Mouse (Mus musculus) bone marrow macrophage, adult 2 months (primary cell): ENCODE measurements around the gene Bbs9. TPM values are rescaled to one million over a fixed set of nuclear protein-coding genes. Genes with fewer than 3 reads are reported as not detected.

ENCODE experiments used
- H3K27ac ChIP-seq: 2 replicates; pipeline ENCODE4 v1.5.1; 2012; ENCODE audit warnings: low read depth, low read length; ENCODE audit not compliant: insufficient read depth
- H3K4me1 ChIP-seq: 2 replicates; pipeline ENCODE4 v1.6.1; 2012; ENCODE audit warnings: low read length; ENCODE audit not compliant: control insufficient read depth, insufficient read depth
- H3K4me3 ChIP-seq: 2 replicates; pipeline ENCODE4 v1.5.1; 2012; ENCODE audit warnings: mild to moderate bottlenecking, low read length, moderate library complexity; ENCODE audit not compliant: insufficient read depth
- CTCF ChIP-seq: IDR thresholded peaks from 2 replicates; pipeline ENCODE4 v1.5.1; 2012; ENCODE audit warnings: low read depth, mild to moderate bottlenecking, low read length, moderate library complexity
- POLR2A ChIP-seq: IDR thresholded peaks from 2 replicates; pipeline ENCODE4 v1.6.1; 2012; ENCODE audit warnings: mild to moderate bottlenecking, low read depth, low read length, borderline replicate concordance
- polyA plus RNA-seq: library from polyadenylated mRNA; stranded (reverse); fragments of >200 nt; gene quantifications from 2 replicates; pipeline ENCODE4 v1.2.4, GENCODE M21; 2012; ENCODE audit not compliant: missing spikeins, insufficient read depth, insufficient read length

Gene Bbs9
- polyA plus RNA-seq, 1 experiment = 13.4 TPM

GRCm38 (mm10) chr9:22467371-22468169 is 7.9 kb upstream of the Bbs9 start:
- H3K27ac ChIP-seq = peak overlapping the region; percentile 14; the same call in 1 of the 2 replicates
- H3K4me3 ChIP-seq = peak overlapping the region; percentile 80
- H3K4me1 ChIP-seq = no peaks in the 10 kb centered on the region
- TF ChIP-seq CTCF (no peak), POLR2A (no peak)

GRCm38 (mm10) chr9:22468170-22468898 is 7.2 kb upstream of the Bbs9 start:
- H3K27ac ChIP-seq = peak overlapping the region; percentile 14; the same call in 1 of the 2 replicates

GRCm38 (mm10) chr9:22468899-22469259 is 6.6 kb upstream of the Bbs9 start:
- H3K4me3 ChIP-seq = no peak overlapping the region

More at GRCm38 (mm10) chr9:22468170-22468898, 7.2 kb upstream of the Bbs9 start:
- TF ChIP-seq POLR2A = peak; percentile 94
- TF ChIP-seq CTCF = no peak
- Histone ChIP-seq H3K4me1 (no peaks in the 10 kb centered on the region), H3K4me3 (peak overlapping the region; percentile 80)

GRCm38 (mm10) chr9:22469643-22470042 is 5.9 kb upstream of the Bbs9 start, which contains the start of gene Rp9:
TSS of gene Rp9 (minus strand) at chr9:22469743.
- H3K4me1 ChIP-seq = no peaks in the 10 kb centered on the region
- H3K27ac ChIP-seq = no peak within 1 kb of the TSS
- peak within 1 kb of the TSS; percentile 44 for H3K4me3 ChIP-seq
- TF ChIP-seq POLR2A (no peak), CTCF (no peak)

More at GRCm38 (mm10) chr9:22468899-22469259, 6.6 kb upstream of the Bbs9 start:
- TF ChIP-seq POLR2A (no peak), CTCF (no peak)
- no peaks in the 10 kb centered on the region for H3K4me1 ChIP-seq
- H3K27ac ChIP-seq = no peak overlapping the region

- no peak overlapping the region for H3K27ac ChIP-seq
- peaks cover 6% of the 10 kb centered on the region for H3K4me1 ChIP-seq
- TF ChIP-seq CTCF (no peak), POLR2A (no peak)
- H3K4me3 ChIP-seq = peak overlapping the region; percentile 78
Measured at GRCm38 (mm10) chr9:22476265-22476664, 750 bp downstream of the Bbs9 start.

- Histone ChIP-seq H3K4me3 (no peak overlapping the region), H3K27ac (no peak overlapping the region), H3K4me1 (peaks cover 6% of the 10 kb centered on the region)
- TF ChIP-seq CTCF (no peak), POLR2A (no peak)
Measured at GRCm38 (mm10) chr9:22478946-22479345, 3.4 kb downstream of the Bbs9 start.

- Histone ChIP-seq H3K4me3 (no peak overlapping the region), H3K27ac (no peak overlapping the region), H3K4me1 (no peaks in the 10 kb centered on the region)
- TF ChIP-seq CTCF (no peak), POLR2A (no peak)
Measured at GRCm38 (mm10) chr9:22483866-22484561, 8.5 kb downstream of the Bbs9 start.

GRCm38 (mm10) chr9:22484562-22485308 is 9.2 kb downstream of the Bbs9 start:
- no peak overlapping the region for H3K4me3 ChIP-seq
- no peak for TF ChIP-seq CTCF
- H3K27ac ChIP-seq = no peak overlapping the region
- H3K4me1 ChIP-seq = no peaks in the 10 kb centered on the region

GRCm38 (mm10) chr9:22486211-22486610 is 10.7 kb downstream of the Bbs9 start:
- TF ChIP-seq POLR2A = no peak
- no peak for TF ChIP-seq CTCF
- Histone ChIP-seq H3K27ac (no peak overlapping the region), H3K4me1 (no peaks in the 10 kb centered on the region), H3K4me3 (no peak overlapping the region)

- Histone ChIP-seq H3K27ac (no peak overlapping the region), H3K4me3 (no peak overlapping the region), H3K4me1 (no peaks in the 10 kb centered on the region)
- TF ChIP-seq CTCF (no peak), POLR2A (no peak)
Measured at GRCm38 (mm10) chr9:22488963-22489362, 13.4 kb downstream of the Bbs9 start.
